Mouse (Mus musculus): ENCODE results near the gene Prdx5. TPM values are rescaled to one million over a fixed set of nuclear protein-coding genes. Genes with fewer than 3 reads are reported as not detected.

Prdx5 gene
- total and polyA plus RNA-seq, 3 experiments = 130 to 246 TPM; not detected in 1

GRCm38 (mm10) chr19:6904846-6905245 lies 5.1 kb downstream of the Prdx5 start:
- Histone ChIP-seq H3K9me3 (replicated peaks; ENCODE audit: insufficient read depth, low read length) (no peaks in the 10 kb centered on the region), H3K36me3 (ENCODE audit: control insufficient read depth in 1 of 2, insufficient read depth in 2 of 2, low read length in 2 of 2) (peaks cover 0 to 5% of the 10 kb centered on the region in 2 experiments; a peak in 2 of 4 replicates), H3K27me3 (ENCODE audit: control insufficient read depth in 1 of 2, insufficient read depth in 2 of 2, low read length in 2 of 2) (no peaks in the 10 kb centered on the region), H3K4me3 (ENCODE audit: control insufficient read depth in 1 of 2, insufficient read depth in 1 of 2, low read depth in 2 of 2, low read length in 2 of 2) (no peak overlapping the region), H3K4me1 (ENCODE audit: control insufficient read depth in 1 of 2, insufficient read depth in 2 of 2, low read length in 2 of 2) (peaks cover 0 to 8% of the 10 kb centered on the region in 2 experiments; a peak in 2 of 4 replicates), H3K9ac (ENCODE audit: control insufficient read depth, low read depth, low read length, poor library complexity, severe bottlenecking) (no peak overlapping the region), H3K27ac (ENCODE audit: control insufficient read depth, low read depth, low read length) (no peak overlapping the region), H3K79me2 (ENCODE audit: control insufficient read depth, insufficient read depth, low read length, poor library complexity) (peaks cover 20% of the 10 kb centered on the region)
- TF ChIP-seq MAZ (IDR thresholded peaks at IDR 0.05; ENCODE audit: low read depth, low read length) (no peak), SIN3A (IDR thresholded peaks at IDR 0.05; ENCODE audit: low read length) (no peak), CHD1 (IDR thresholded peaks at IDR 0.05; ENCODE audit: low read depth, low read length) (no peak), BHLHE40 (IDR thresholded peaks at IDR 0.05; ENCODE audit: borderline replicate concordance, low read depth, low read length) (no peak), KAT2A (conservative IDR thresholded peaks at IDR 0.05; ENCODE audit: low read depth, low read length) (no peak), RCOR1 (IDR thresholded peaks at IDR 0.05; ENCODE audit: low read depth, low read length) (no peak), NRF1 (IDR thresholded peaks at IDR 0.05; ENCODE audit: insufficient read depth, low read depth, low read length, poor library complexity, severe bottlenecking) (no peak), POLR2AphosphoS2 (IDR thresholded peaks at IDR 0.05; ENCODE audit: low read length) (no peak), POLR2AphosphoS5 (IDR thresholded peaks at IDR 0.05; ENCODE audit: borderline replicate concordance, low read depth, low read length) (no peak), ZNF384 (IDR thresholded peaks at IDR 0.05; ENCODE audit: low read depth, low read length) (no peak), USF1 (IDR thresholded peaks at IDR 0.05; ENCODE audit: low read depth, low read length) (no peak), USF2 (IDR thresholded peaks at IDR 0.05; ENCODE audit: borderline replicate concordance in 1 of 2, insufficient read depth in 1 of 2, low read depth in 1 of 2, low read length in 2 of 2) (no peak), ZMIZ1 (IDR thresholded peaks at IDR 0.05; ENCODE audit: low read depth, low read length) (no peak), TCF12 (IDR thresholded peaks at IDR 0.05; ENCODE audit: low read depth, low read length) (no peak), ZC3H11A (IDR thresholded peaks at IDR 0.05; ENCODE audit: low read depth, low read length) (no peak), CTCF (IDR thresholded peaks at IDR 0.05 in 2 of 3, conservative IDR thresholded peaks at IDR 0.05 in 1 of 3; ENCODE audit: control insufficient read depth in 1 of 3, insufficient read depth in 1 of 3, low read depth in 2 of 3, low read length in 3 of 3, poor library complexity in 1 of 3, severe bottlenecking in 1 of 3) (no peak)
- no peak for DNase-seq (ENCODE audit: low read depth, low spot score)

GRCm38 (mm10) chr19:6903031-6903430 lies 6.9 kb downstream of the Prdx5 start:
- Histone ChIP-seq H3K36me3 (ENCODE audit: control insufficient read depth in 1 of 2, insufficient read depth in 2 of 2, low read length in 2 of 2) (no peaks in the 10 kb centered on the region; a peak in 2 of 4 replicates), H3K9me3 (replicated peaks; ENCODE audit: insufficient read depth, low read length) (no peaks in the 10 kb centered on the region), H3K27ac (ENCODE audit: control insufficient read depth, low read depth, low read length) (no peak overlapping the region), H3K9ac (ENCODE audit: control insufficient read depth, low read depth, low read length, poor library complexity, severe bottlenecking) (no peak overlapping the region), H3K79me2 (ENCODE audit: control insufficient read depth, insufficient read depth, low read length, poor library complexity) (peaks cover 5% of the 10 kb centered on the region), H3K4me3 (ENCODE audit: control insufficient read depth in 1 of 2, insufficient read depth in 1 of 2, low read depth in 2 of 2, low read length in 2 of 2) (no peak overlapping the region), H3K4me1 (ENCODE audit: control insufficient read depth in 1 of 2, insufficient read depth in 2 of 2, low read length in 2 of 2) (peaks cover 0 to 3% of the 10 kb centered on the region in 2 experiments; a peak in 1 of 4 replicates), H3K27me3 (ENCODE audit: control insufficient read depth in 1 of 2, insufficient read depth in 2 of 2, low read length in 2 of 2) (no peaks in the 10 kb centered on the region)
- TF ChIP-seq GABPA (IDR thresholded peaks at IDR 0.05; ENCODE audit: low read depth, low read length) (no peak), ZC3H11A (IDR thresholded peaks at IDR 0.05; ENCODE audit: low read depth, low read length) (no peak), CHD2 (IDR thresholded peaks at IDR 0.05; ENCODE audit: low read length) (no peak), POLR2AphosphoS2 (IDR thresholded peaks at IDR 0.05; ENCODE audit: low read length) (no peak), CTCF (IDR thresholded peaks at IDR 0.05 in 2 of 3, conservative IDR thresholded peaks at IDR 0.05 in 1 of 3; ENCODE audit: control insufficient read depth in 1 of 3, insufficient read depth in 1 of 3, low read depth in 2 of 3, low read length in 3 of 3, poor library complexity in 1 of 3, severe bottlenecking in 1 of 3) (no peak), MYB (IDR thresholded peaks at IDR 0.05; ENCODE audit: low read depth, low read length) (no peak), ZMIZ1 (IDR thresholded peaks at IDR 0.05; ENCODE audit: low read depth, low read length) (no peak), SIN3A (IDR thresholded peaks at IDR 0.05; ENCODE audit: low read length) (no peak), TCF12 (IDR thresholded peaks at IDR 0.05; ENCODE audit: low read depth, low read length) (no peak), POLR2AphosphoS5 (IDR thresholded peaks at IDR 0.05; ENCODE audit: borderline replicate concordance, low read depth, low read length) (no peak), NRF1 (IDR thresholded peaks at IDR 0.05; ENCODE audit: insufficient read depth, low read depth, low read length, poor library complexity, severe bottlenecking) (no peak), UBTF (IDR thresholded peaks at IDR 0.05; ENCODE audit: borderline replicate concordance, insufficient read depth, low read depth, low read length) (no peak), USF2 (IDR thresholded peaks at IDR 0.05; ENCODE audit: borderline replicate concordance in 1 of 2, insufficient read depth in 1 of 2, low read depth in 1 of 2, low read length in 2 of 2) (no peak), MYC (IDR thresholded peaks at IDR 0.05; ENCODE audit: low read depth, low read length) (no peak), CHD1 (IDR thresholded peaks at IDR 0.05; ENCODE audit: low read depth, low read length) (no peak), POLR2A (IDR thresholded peaks at IDR 0.05; ENCODE audit: control insufficient read depth in 1 of 2, insufficient read depth in 1 of 2, low read depth in 1 of 2, low read length in 2 of 2, poor library complexity in 1 of 2) (no peak), GATA1 (IDR thresholded peaks at IDR 0.05; ENCODE audit: low read depth, low read length) (no peak)
- no peak for DNase-seq (ENCODE audit: low read depth, low spot score)
